Mouse (Mus musculus): ENCODE results near the gene Rpl36a.

Rpl36a gene

GRCm38 (mm10) chrX:134599922-134600565 is 14.6 kb downstream of the Rpl36a start:
- DNase-seq (ENCODE audit: low spot score), result no peak

- peak; percentile 88 for DNase-seq (ENCODE audit: low spot score)
Measured at GRCm38 (mm10) chrX:134600659-134601379, 15.4 kb downstream of the Rpl36a start, which contains the start of the genes Gla and Hnrnph2. Gla (minus strand) TSS chrX:134601125. Hnrnph2 (plus strand) TSS chrX:134601179.

GRCm38 (mm10) chrX:134601380-134602120 is 16.1 kb downstream of the Rpl36a start:
- DNase-seq (ENCODE audit: low spot score), result no peak

GRCm38 (mm10) chrX:134609472-134609871 is 24.0 kb downstream of the Rpl36a start:
- DNase-seq (ENCODE audit: low spot score), result no peak

GRCm38 (mm10) chrX:134610984-134611383 is 25.5 kb downstream of the Rpl36a start:
- no peak for DNase-seq (ENCODE audit: low spot score)

GRCm38 (mm10) chrX:134612285-134612959 is 27.0 kb downstream of the Rpl36a start:
- peak; percentile 32 for DNase-seq (ENCODE audit: low spot score)

GRCm38 (mm10) chrX:134614306-134614705 is 28.9 kb downstream of the Rpl36a start:
- no peak for DNase-seq (ENCODE audit: low spot score)

- DNase-seq (ENCODE audit: low spot score), result no peak
Measured at GRCm38 (mm10) chrX:134619695-134620094, 34.2 kb downstream of the Rpl36a start.

GRCm38 (mm10) chrX:134620254-134620865 is 34.9 kb downstream of the Rpl36a start:
- no peak for DNase-seq (ENCODE audit: low spot score)

GRCm38 (mm10) chrX:134621685-134622084 is 36.2 kb downstream of the Rpl36a start:
- no peak for DNase-seq (ENCODE audit: low spot score)

GRCm38 (mm10) chrX:134623350-134623749 is 37.9 kb downstream of the Rpl36a start:
- DNase-seq (ENCODE audit: low spot score), result no peak

- DNase-seq (ENCODE audit: low spot score), result no peak
Measured at GRCm38 (mm10) chrX:134628200-134628599, 42.7 kb downstream of the Rpl36a start.

GRCm38 (mm10) chrX:134632710-134633109 is 47.3 kb downstream of the Rpl36a start:
- DNase-seq (ENCODE audit: low spot score), result no peak

GRCm38 (mm10) chrX:134635111-134635510 is 49.7 kb downstream of the Rpl36a start:
- DNase-seq (ENCODE audit: low spot score), result no peak

GRCm38 (mm10) chrX:134635860-134636259 is 50.4 kb downstream of the Rpl36a start:
- no peak for DNase-seq (ENCODE audit: low spot score)
